Mouse (Mus musculus) liver, embryonic 14.5 days (tissue): Measurements from ENCODE around the gene Rnf185. TPM values are rescaled to one million over a fixed set of nuclear protein-coding genes. Genes with fewer than 3 reads are reported as not detected.

Experiments used
- ATAC-seq: fragments of 200-750 bp; cut with Nextera tagmentation; 2 replicates; pipeline ENCODE4 v1.8.0; 2017; ENCODE audit warnings: moderate number of reproducible peaks, mild to moderate bottlenecking, moderate library complexity; ENCODE audit not compliant: insufficient read depth
- DNase-seq, 3 experiments: peaks; one replicate each; pipeline ENCODE4 v3.0.0-alpha.2; 2012 to 2013; ENCODE audit warnings: low read depth in 3 of 3, low spot score in 3 of 3
- H3K27ac ChIP-seq: fragments of 300-500 bp; sonication (generic); 2 replicates; pipeline ENCODE4 v1.5.1; 2014; ENCODE audit warnings: moderate library complexity, mild to moderate bottlenecking, control low read depth, inconsistent platforms
- H3K27me3 ChIP-seq: fragments of 300-500 bp; sonication (generic); 2 replicates; pipeline ENCODE4 v1.6.1; 2014; ENCODE audit warnings: mild to moderate bottlenecking, low read length, moderate library complexity; ENCODE audit not compliant: control insufficient read depth, insufficient read depth
- H3K36me3 ChIP-seq: fragments of 300-500 bp; sonication (generic); replicated peaks from 2 replicates; pipeline ENCODE4 v1.6.1; 2014; ENCODE audit warnings: low read depth; ENCODE audit not compliant: control insufficient read depth, insufficient read depth
- H3K4me1 ChIP-seq, 2 experiments: fragments of 200-500 bp in 1 of 2; fragments of 300-500 bp in 1 of 2; sonication (generic) in 1 of 2; replicated peaks; 2 replicates each; pipeline ENCODE4 v1.6.1; 2012 to 2014; ENCODE audit warnings: antibody characterized with exemption in 1 of 2, inconsistent platforms in 1 of 2, low read length in 1 of 2; ENCODE audit not compliant: control insufficient read depth in 2 of 2, insufficient read depth in 2 of 2
- H3K4me2 ChIP-seq: fragments of 300-500 bp; sonication (generic); 2 replicates; pipeline ENCODE4 v1.6.1; 2014; ENCODE audit warnings: low read depth, mild to moderate bottlenecking, control low read depth, moderate library complexity
- H3K4me3 ChIP-seq, 2 experiments: fragments of 200-500 bp in 1 of 2; fragments of 300-500 bp in 1 of 2; sonication (generic) in 1 of 2; 2 replicates each; pipeline ENCODE4 v1.5.1; 2012 to 2014; ENCODE audit warnings: low read depth in 2 of 2, low read length in 2 of 2, mild to moderate bottlenecking in 2 of 2, control low read depth in 1 of 2, inconsistent platforms in 1 of 2, moderate library complexity in 1 of 2; ENCODE audit not compliant: insufficient read depth in 1 of 2
- H3K9ac ChIP-seq: fragments of 300-500 bp; sonication (generic); replicated peaks from 2 replicates; pipeline ENCODE4 v1.6.1; 2014; ENCODE audit warnings: mild to moderate bottlenecking, control low read depth, moderate library complexity
- H3K9me3 ChIP-seq: fragments of 300-500 bp; sonication (generic); 2 replicates; pipeline ENCODE4 v1.6.1; 2016; ENCODE audit warnings: low read length, mixed read lengths; ENCODE audit not compliant: control insufficient read depth
- CTCF ChIP-seq: IDR thresholded peaks from 2 replicates; pipeline ENCODE4 v1.5.1; 2016; ENCODE audit warnings: antibody characterized with exemption, low read depth, control low read depth
- EP300 ChIP-seq: IDR thresholded peaks from 2 replicates; pipeline ENCODE4 v1.6.1; 2016; ENCODE audit warnings: antibody characterized with exemption, low read depth
- WGBS: fragments of 180-500 bp; shearing (Covaris S2); extraction: QIAGEN DNeasy Blood & Tissue Kit; methylation state at CpG from one replicate; pipeline ENCODE4 v1.1.7; 2014; ENCODE audit not compliant: insufficient replicate concordance; 5-methylcytosine and 5-hydroxymethylcytosine counted together
- polyA plus RNA-seq, 2 experiments: library from polyadenylated mRNA; depleted of rRNA in 1 of 2; stranded (reverse) in 1 of 2; unstranded in 1 of 2; fragments of >200 nt; fragmentation: Nextera tagmentation in 1 of 2; extraction: Ambion mirVana in 1 of 2; gene quantifications; 2 replicates each; pipeline versions ENCODE4 v1.2.1 to v1.2.3; 2012 to 2014

Gene Rnf185
- polyA plus RNA-seq, 2 experiments = 5.5 to 8.5 TPM

- no peaks in the 10 kb centered on the region for H3K27me3 ChIP-seq
- H3K4me1 ChIP-seq = no peaks in the 10 kb centered on the region
- TF ChIP-seq EP300 (no peak), CTCF (no peak)
- H3K4me2 ChIP-seq = no peak overlapping the region
- no peaks in the 10 kb centered on the region for H3K36me3 ChIP-seq
- no peak overlapping the region for H3K9ac ChIP-seq
- ATAC-seq (no peak), DNase-seq (no peak)
- no peaks in the 10 kb centered on the region for H3K9me3 ChIP-seq
- 60% methylated on average over 5 of the region's 5 CpGs for WGBS
- no peak overlapping the region for H3K4me3 ChIP-seq
- H3K27ac ChIP-seq = no peak overlapping the region
Observed at GRCm38 (mm10) chr11:3394520-3394919, 57.6 kb downstream of the Rnf185 start.

GRCm38 (mm10) chr11:3392526-3392925, 59.6 kb downstream of the Rnf185 start:
- Histone ChIP-seq H3K36me3 (no peaks in the 10 kb centered on the region), H3K27me3 (no peaks in the 10 kb centered on the region), H3K9me3 (no peaks in the 10 kb centered on the region), H3K27ac (no peak overlapping the region), H3K9ac (no peak overlapping the region), H3K4me3 (no peak overlapping the region), H3K4me2 (no peak overlapping the region), H3K4me1 (peaks cover 0 to 2% of the 10 kb centered on the region in 2 experiments; a peak in 2 of 4 replicates)
- 72% methylated on average over 8 of the region's 8 CpGs for WGBS
- no peak for TF ChIP-seq EP300
- TF ChIP-seq CTCF = no peak
- DNase-seq (no peak), ATAC-seq (no peak)

- Histone ChIP-seq H3K9ac (no peak overlapping the region), H3K4me2 (no peak overlapping the region), H3K27me3 (no peaks in the 10 kb centered on the region), H3K4me3 (no peak overlapping the region), H3K9me3 (no peaks in the 10 kb centered on the region), H3K4me1 (peaks cover 2 to 16% of the 10 kb centered on the region in 2 experiments), H3K27ac (no peak overlapping the region), H3K36me3 (no peaks in the 10 kb centered on the region)
- no peak for DNase-seq
- WGBS = 70% methylated on average over 5 of the region's 5 CpGs
- no peak for TF ChIP-seq CTCF
- no peak for TF ChIP-seq EP300
- ATAC-seq = no peak
Observed at GRCm38 (mm10) chr11:3390789-3391188, 61.4 kb downstream of the Rnf185 start.

GRCm38 (mm10) chr11:3389996-3390395, 62.2 kb downstream of the Rnf185 start:
- H3K9ac ChIP-seq = no peak overlapping the region
- no peaks in the 10 kb centered on the region for H3K27me3 ChIP-seq
- H3K36me3 ChIP-seq = no peaks in the 10 kb centered on the region
- H3K4me3 ChIP-seq = no peak overlapping the region
- ATAC-seq (no peak), DNase-seq (no peak)
- WGBS = 52% methylated on average over 5 of the region's 5 CpGs
- no peak overlapping the region for H3K4me2 ChIP-seq
- H3K9me3 ChIP-seq = no peaks in the 10 kb centered on the region
- no peak for TF ChIP-seq CTCF
- no peak for TF ChIP-seq EP300
- no peak overlapping the region for H3K27ac ChIP-seq
- peaks cover 5 to 22% of the 10 kb centered on the region in 2 experiments for H3K4me1 ChIP-seq

GRCm38 (mm10) chr11:3387482-3388196, 64.5 kb downstream of the Rnf185 start:
- Histone ChIP-seq H3K27me3 (no peaks in the 10 kb centered on the region), H3K4me3 (no peak overlapping the region), H3K9me3 (no peaks in the 10 kb centered on the region), H3K4me1 (peaks cover 5 to 23% of the 10 kb centered on the region in 2 experiments), H3K4me2 (no peak overlapping the region), H3K9ac (no peak overlapping the region), H3K36me3 (0 out of 2 replicates have a peak, but pooled peaks cover 3% of the 10 kb centered on the region), H3K27ac (no peak overlapping the region)
- 69% methylated on average over 6 of the region's 6 CpGs for WGBS
- no peak for DNase-seq
- TF ChIP-seq EP300 (no peak), CTCF (no peak)
- no peak for ATAC-seq
